Mouse (Mus musculus): ENCODE measurements around the gene Card11. TPM values are rescaled to one million over a fixed set of nuclear protein-coding genes. Genes with fewer than 3 reads are reported as not detected.
A peak's percentile ranks its signal among the peaks of the same experiment; 100 is the strongest.

Gene Card11
- polyA plus RNA-seq, 1 experiment: 0.33 TPM

DNA sequence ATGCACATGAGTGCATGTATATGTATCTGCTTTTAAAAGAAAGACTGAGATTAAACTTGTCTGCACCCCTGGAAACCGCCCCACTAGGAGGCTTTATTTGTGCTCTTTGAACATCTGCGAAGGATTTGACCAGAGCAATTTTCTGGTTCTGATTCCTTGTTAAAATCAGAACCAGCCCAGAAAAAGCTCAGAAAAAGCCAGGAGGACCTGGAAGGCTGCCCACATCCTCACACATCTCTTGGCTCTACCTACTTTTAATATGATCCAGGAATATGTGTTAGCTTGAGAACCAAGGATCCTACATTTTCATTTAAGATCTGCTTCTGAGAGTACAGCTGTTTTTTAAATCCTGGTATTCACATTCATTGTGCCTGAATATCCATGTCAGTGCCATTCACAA is 29.0 kb upstream of the Card11 start:
- TF ChIP-seq POLR2A (IDR thresholded peaks at IDR 0.05; ENCODE audit: extremely low read depth, insufficient read depth, low read length) (no peak), CTCF (IDR thresholded peaks at IDR 0.05; ENCODE audit: extremely low read depth, insufficient read depth, low read length) (no peak)
- Histone ChIP-seq H3K4me3 (ENCODE audit: insufficient read depth, low read length) (no peak overlapping the region), H3K27ac (ENCODE audit: insufficient read depth, low read length) (no peak overlapping the region), H3K4me1 (ENCODE audit: control insufficient read depth, insufficient read depth, low read length) (no peaks in the 10 kb centered on the region)

DNA sequence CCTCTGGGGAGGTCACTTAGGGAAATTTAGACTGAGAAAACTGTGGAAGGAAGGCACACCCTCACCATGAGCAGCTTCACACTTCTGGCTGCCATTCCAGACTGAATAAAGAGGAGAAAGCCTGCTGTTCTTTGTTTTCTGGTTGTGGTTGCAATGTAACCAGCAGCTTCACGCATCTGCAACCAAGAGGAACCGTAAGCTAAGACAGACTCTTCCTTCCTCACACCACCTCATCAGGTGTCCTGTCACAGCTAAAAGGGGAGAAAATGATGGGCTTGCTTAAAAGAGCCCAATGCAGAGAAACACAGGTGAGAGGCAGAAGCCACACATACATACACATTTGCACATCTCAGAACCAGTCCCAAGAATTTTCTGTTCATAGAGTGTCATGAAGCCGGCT is 25.3 kb upstream of the Card11 start:
- TF ChIP-seq POLR2A (IDR thresholded peaks at IDR 0.05; ENCODE audit: extremely low read depth, insufficient read depth, low read length) (no peak), CTCF (IDR thresholded peaks at IDR 0.05; ENCODE audit: extremely low read depth, insufficient read depth, low read length) (no peak)
- Histone ChIP-seq H3K27ac (ENCODE audit: insufficient read depth, low read length) (no peak overlapping the region), H3K4me1 (ENCODE audit: control insufficient read depth, insufficient read depth, low read length) (no peaks in the 10 kb centered on the region), H3K4me3 (ENCODE audit: insufficient read depth, low read length) (no peak overlapping the region)

DNA sequence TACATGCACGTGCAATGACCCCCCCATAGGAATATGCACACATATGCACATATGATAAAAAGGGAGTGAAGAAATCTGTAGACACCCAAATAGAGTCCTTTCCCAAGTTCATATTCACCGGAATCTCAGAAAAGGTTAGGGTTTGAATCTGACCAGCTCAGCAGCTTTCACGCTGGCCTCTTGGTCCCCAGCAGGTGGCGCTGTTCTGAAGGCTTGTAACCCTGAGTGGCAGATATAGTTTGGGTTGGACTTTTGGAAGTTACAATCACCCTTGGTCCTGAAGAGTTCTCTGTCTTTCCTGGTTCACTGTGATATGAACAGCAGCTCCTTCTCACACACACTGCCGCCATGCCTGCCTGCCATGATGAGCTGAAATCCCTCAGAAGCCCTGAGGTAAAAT is 24.1 kb upstream of the Card11 start:
- no peak overlapping the region for H3K27ac ChIP-seq (ENCODE audit: insufficient read depth, low read length)
- no peak overlapping the region for H3K4me3 ChIP-seq (ENCODE audit: insufficient read depth, low read length)
- TF ChIP-seq CTCF (IDR thresholded peaks at IDR 0.05; ENCODE audit: extremely low read depth, insufficient read depth, low read length) (peak; percentile 29; the same call in 1 of the 2 replicates), POLR2A (IDR thresholded peaks at IDR 0.05; ENCODE audit: extremely low read depth, insufficient read depth, low read length) (no peak)
- H3K4me1 ChIP-seq (ENCODE audit: control insufficient read depth, insufficient read depth, low read length): no peaks in the 10 kb centered on the region

- H3K4me1 ChIP-seq (ENCODE audit: control insufficient read depth, insufficient read depth, low read length): peaks cover 2% of the 10 kb centered on the region; the same call in 1 of the 2 replicates
- peak overlapping the region; percentile 13; the same call in 1 of the 2 replicates for H3K27ac ChIP-seq (ENCODE audit: insufficient read depth, low read length)
- H3K4me3 ChIP-seq (ENCODE audit: insufficient read depth, low read length): no peak overlapping the region
- TF ChIP-seq POLR2A (IDR thresholded peaks at IDR 0.05; ENCODE audit: extremely low read depth, insufficient read depth, low read length) (no peak), CTCF (IDR thresholded peaks at IDR 0.05; ENCODE audit: extremely low read depth, insufficient read depth, low read length) (no peak)
These were observed 17.7 kb upstream of the Card11 start for GRCm38 (mm10) chr5:141017927-141018700.

DNA sequence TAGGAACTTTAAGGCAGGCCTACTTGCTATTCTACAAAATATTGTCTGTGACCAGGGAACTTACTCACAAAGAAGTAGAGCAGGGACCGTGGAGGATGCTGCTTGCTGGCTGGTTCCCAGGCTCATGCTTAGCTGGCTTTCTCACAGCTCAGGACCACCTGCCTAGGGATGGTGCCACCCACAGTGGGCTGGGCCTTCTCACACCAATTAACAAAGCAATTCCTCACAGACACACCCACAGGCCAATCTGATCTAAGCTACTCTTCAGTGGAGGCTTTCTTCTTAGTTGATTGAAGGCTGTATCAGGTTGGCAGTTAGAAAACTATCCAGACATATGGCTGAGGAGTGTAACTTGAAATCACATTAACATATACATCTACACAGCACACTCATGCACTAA is 15.7 kb upstream of the Card11 start:
- Histone ChIP-seq H3K4me1 (ENCODE audit: control insufficient read depth, insufficient read depth, low read length) (peaks cover 2% of the 10 kb centered on the region; the same call in 1 of the 2 replicates), H3K27ac (ENCODE audit: insufficient read depth, low read length) (no peak overlapping the region), H3K4me3 (ENCODE audit: insufficient read depth, low read length) (no peak overlapping the region)
- no peak for TF ChIP-seq POLR2A (IDR thresholded peaks at IDR 0.05; ENCODE audit: extremely low read depth, insufficient read depth, low read length)
- no peak for TF ChIP-seq CTCF (IDR thresholded peaks at IDR 0.05; ENCODE audit: extremely low read depth, insufficient read depth, low read length)

DNA sequence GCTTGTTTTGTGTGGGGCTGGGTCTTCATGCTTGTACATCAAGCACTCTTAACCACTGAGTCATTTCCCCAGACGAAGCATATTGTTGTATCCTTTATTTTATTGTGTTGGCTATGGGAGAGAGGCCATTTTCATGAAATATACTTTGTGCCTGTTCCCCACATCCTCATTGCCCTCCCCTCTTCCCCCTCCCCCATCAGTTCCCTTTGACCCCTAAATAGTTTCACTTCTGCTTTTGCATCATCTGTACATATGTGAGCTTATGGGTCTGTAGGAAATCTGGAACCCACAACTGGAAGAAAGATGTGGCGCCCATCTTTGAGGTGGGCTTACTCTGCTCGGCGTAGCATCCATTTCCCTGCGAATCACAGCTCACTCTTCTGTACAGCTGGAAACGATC is 13.8 kb upstream of the Card11 start:
- Histone ChIP-seq H3K27ac (ENCODE audit: insufficient read depth, low read length) (no peak overlapping the region), H3K4me3 (ENCODE audit: insufficient read depth, low read length) (no peak overlapping the region), H3K4me1 (ENCODE audit: control insufficient read depth, insufficient read depth, low read length) (peaks cover 2% of the 10 kb centered on the region; the same call in 1 of the 2 replicates)
- TF ChIP-seq CTCF (IDR thresholded peaks at IDR 0.05; ENCODE audit: extremely low read depth, insufficient read depth, low read length) (no peak), POLR2A (IDR thresholded peaks at IDR 0.05; ENCODE audit: extremely low read depth, insufficient read depth, low read length) (no peak)

GRCm38 (mm10) chr5:141013465-141013864 is 13.1 kb upstream of the Card11 start:
- TF ChIP-seq POLR2A (IDR thresholded peaks at IDR 0.05; ENCODE audit: extremely low read depth, insufficient read depth, low read length) (no peak), CTCF (IDR thresholded peaks at IDR 0.05; ENCODE audit: extremely low read depth, insufficient read depth, low read length) (no peak)
- Histone ChIP-seq H3K4me1 (ENCODE audit: control insufficient read depth, insufficient read depth, low read length) (peaks cover 2% of the 10 kb centered on the region; the same call in 1 of the 2 replicates), H3K27ac (ENCODE audit: insufficient read depth, low read length) (no peak overlapping the region), H3K4me3 (ENCODE audit: insufficient read depth, low read length) (no peak overlapping the region)

- H3K4me1 ChIP-seq (ENCODE audit: control insufficient read depth, insufficient read depth, low read length): no peaks in the 10 kb centered on the region
- no peak for TF ChIP-seq POLR2A (IDR thresholded peaks at IDR 0.05; ENCODE audit: extremely low read depth, insufficient read depth, low read length)
- TF ChIP-seq CTCF (IDR thresholded peaks at IDR 0.05; ENCODE audit: extremely low read depth, insufficient read depth, low read length): no peak
- no peak overlapping the region for H3K4me3 ChIP-seq (ENCODE audit: insufficient read depth, low read length)
- no peak overlapping the region for H3K27ac ChIP-seq (ENCODE audit: insufficient read depth, low read length)
These were observed 5.1 kb upstream of the Card11 start for GRCm38 (mm10) chr5:141005491-141005890.

- Histone ChIP-seq H3K4me3 (ENCODE audit: insufficient read depth, low read length) (no peak overlapping the region), H3K4me1 (ENCODE audit: control insufficient read depth, insufficient read depth, low read length) (no peaks in the 10 kb centered on the region), H3K27ac (ENCODE audit: insufficient read depth, low read length) (no peak overlapping the region)
- TF ChIP-seq CTCF (IDR thresholded peaks at IDR 0.05; ENCODE audit: extremely low read depth, insufficient read depth, low read length) (no peak), POLR2A (IDR thresholded peaks at IDR 0.05; ENCODE audit: extremely low read depth, insufficient read depth, low read length) (no peak)
These were observed 3.8 kb upstream of the Card11 start for GRCm38 (mm10) chr5:141004078-141004763.
